Comparison of ENCODE assay signal across 8 mouse cellular contexts in genomic region chr14:120910320-120910719, GRCm38 (mm10). TPM values are rescaled to one million over a fixed set of nuclear protein-coding genes. Genes with fewer than 3 reads are reported as not detected.
A peak's percentile ranks its signal among the peaks of the same experiment; 100 is the strongest.
DNase-seq lines count a peak whose midpoint lies in the region; ATAC-seq and TF ChIP-seq lines count a peak whose summit lies in the region.

No protein-coding gene starts in this region.

- peak overlapping the region; percentile 79 for H3K9ac ChIP-seq in heart, adult 2 months (ENCODE audit: low read depth, low read length)
- H3K9ac ChIP-seq in hindbrain, embryonic 15.5 days = peak overlapping the region; percentile 70
- peak overlapping the region; percentile 68 for H3K9ac ChIP-seq in stomach, embryonic 14.5 days (replicated peaks; ENCODE audit: low read depth, low read length)

- peaks cover 4% of the 10 kb centered on the region; the same call in 1 of the 2 replicates for H3K4me1 ChIP-seq in heart, adult 2 months (ENCODE audit: control insufficient read depth, insufficient read depth, low read length)
- peaks cover 17% of the 10 kb centered on the region for H3K4me1 ChIP-seq in hindbrain, embryonic 15.5 days (replicated peaks)
- H3K4me1 ChIP-seq in stomach, embryonic 14.5 days (ENCODE audit: control insufficient read depth, insufficient read depth, low read length) = peaks cover 10% of the 10 kb centered on the region; the same call in 1 of the 2 replicates

- no peak for TF ChIP-seq CTCF in heart, adult 2 months (IDR thresholded peaks at IDR 0.05)

- TF ChIP-seq POLR2A in heart, adult 2 months (IDR thresholded peaks at IDR 0.05; ENCODE audit: insufficient read depth, low read depth, low read length) = no peak

- no peaks in the 10 kb centered on the region for H3K79me2 ChIP-seq in heart, adult 2 months (replicated peaks; ENCODE audit: control insufficient read depth, insufficient read depth, low read length)

- intact Hi-C loops in heart, adult 2 months (cut with DNase I) = loop anchor here (2.0 to 5.0 kb wide), 3 partner anchors 63 to 467 kb away; no protein-coding TSS in a partner anchor

- peaks cover 3% of the 10 kb centered on the region; the same call in 1 of the 2 replicates for H3K36me3 ChIP-seq in heart, adult 2 months (ENCODE audit: control insufficient read depth, insufficient read depth, low read length)
- H3K36me3 ChIP-seq in hindbrain, embryonic 15.5 days = no peaks in the 10 kb centered on the region
- H3K36me3 ChIP-seq in stomach, embryonic 14.5 days (ENCODE audit: control insufficient read depth, insufficient read depth, low read length) = no peaks in the 10 kb centered on the region

- WGBS in heart, adult 2 months = under 1% methylated on average over 18 of the region's 18 CpGs
- under 1% methylated on average over 15 of the region's 18 CpGs for WGBS in hindbrain, embryonic 15.5 days
- WGBS in stomach, embryonic 14.5 days = under 1% methylated on average over 17 of the region's 18 CpGs

- DNase-seq in heart, adult 2 months = no peak
- no peak for DNase-seq in heart, adult 9 months (ENCODE audit: low spot score in 2 of 2)
- peak; percentile 22 to 33 for DNase-seq in urinary bladder, adult 18-20 months (ENCODE audit: low spot score in 2 of 2)
- no peak for DNase-seq in urinary bladder, postnatal 10 days (ENCODE audit: low spot score)
- peak; percentile 14 for DNase-seq in lung, postnatal 36 days

- no peaks in the 10 kb centered on the region for H3K27me3 ChIP-seq in heart, adult 2 months (ENCODE audit: control insufficient read depth, insufficient read depth, low read length)
- H3K27me3 ChIP-seq in hindbrain, embryonic 15.5 days = no peaks in the 10 kb centered on the region
- no peaks in the 10 kb centered on the region for H3K27me3 ChIP-seq in stomach, embryonic 14.5 days (ENCODE audit: control insufficient read depth, insufficient read depth, low read length)

- H3K27ac ChIP-seq in heart, adult 2 months = peak overlapping the region; percentile 72
- peak overlapping the region; percentile 82 for H3K27ac ChIP-seq in hindbrain, embryonic 15.5 days (replicated peaks)
- H3K27ac ChIP-seq in stomach, embryonic 14.5 days (ENCODE audit: low read length) = peak overlapping the region; percentile 67; the same call in 1 of the 2 replicates

- H3K4me3 ChIP-seq in heart, adult 2 months = peak overlapping the region; percentile 67
- H3K4me3 ChIP-seq in hindbrain, embryonic 15.5 days = peak overlapping the region; percentile 91
- H3K4me3 ChIP-seq in stomach, embryonic 14.5 days (ENCODE audit: low read depth, low read length) = peak overlapping the region; percentile 51

- no peaks in the 10 kb centered on the region for H3K9me3 ChIP-seq in hindbrain, embryonic 15.5 days
- H3K9me3 ChIP-seq in stomach, embryonic 14.5 days (ENCODE audit: control insufficient read depth, low read depth, low read length) = no peaks in the 10 kb centered on the region

- peak; percentile 43 for ATAC-seq in erythroblast, adult 5-6 weeks (replicated peaks; ENCODE audit: low FRiP score, poor library complexity, severe bottlenecking)
- ATAC-seq in hindbrain, embryonic 15.5 days (ENCODE audit: low FRiP score, low read depth) = peak; percentile 80; the same call in 1 of the 2 replicates
- ATAC-seq in stomach, embryonic 14.5 days (ENCODE audit: insufficient number of reproducible peaks, insufficient read depth, low FRiP score, low read depth) = no peak

- H3K4me2 ChIP-seq in hindbrain, embryonic 15.5 days = peak overlapping the region; percentile 84
- H3K4me2 ChIP-seq in stomach, embryonic 14.5 days (replicated peaks; ENCODE audit: low read depth, low read length) = peak overlapping the region; percentile 84

- no peak for TF ChIP-seq EP300 in heart, adult 2 months (IDR thresholded peaks at IDR 0.05; ENCODE audit: insufficient read depth, low read depth, low read length)

RNA-seq across cellular contexts. Expression of gene Ipo5, which starts 0.7 kb away (rescaled TPM):
- total RNA-seq in heart, adult 2 months (2021) = 100 to 1,000 TPM in 1 of 2 experiments, 10 to 100 TPM in 1; 98.0 to 119 TPM
- 35.5 and 74.4 TPM in 2 replicates for polyA plus RNA-seq in heart, adult 2 months (2012; rRNA removed)
- 27.8 and 31.3 TPM in 2 replicates for total RNA-seq in erythroblast, adult 5-6 weeks (2015; ENCODE audit: low replicate concordance)
- total RNA-seq in erythroblast, adult 5-6 weeks (2017; ENCODE audit: low replicate concordance) = 28.0 and 41.3 TPM in 2 replicates
- polyA plus RNA-seq in hindbrain, embryonic 15.5 days (2015; fragmentation: Nextera tagmentation; extraction: Ambion mirVana) = 56.0 and 58.5 TPM in 2 replicates
- 104 and 111 TPM in 2 replicates for polyA plus RNA-seq in stomach, embryonic 14.5 days (2014; fragmentation: Nextera tagmentation; extraction: Ambion mirVana)

Comparison
In these comparisons a context has a peak if more than half of its experiments do, and no peak if none do; other contexts are left out.
1. DNase-seq: peak in urinary bladder, adult 18-20 months (2 of 2) and lung, postnatal 36 days (single experiment); none in heart, adult 2 months (0 of 2), heart, adult 9 months (0 of 2) and urinary bladder, postnatal 10 days (single experiment).
2. Peak in every context shown above with its lines, with median percentiles within 50 percentile points of each other: H3K27ac ChIP-seq, H3K4me3 ChIP-seq and H3K9ac ChIP-seq.